Mouse (Mus musculus): ENCODE measurements at regions not wholly inside any gene's neighbourhood (a gene's known extent, or its start where the extent isn't known, plus 50 kb on each side); places are given as distances from the start of the nearest gene placed in this dataset.

GRCm38 (mm10) chr4:131100093-131100795 is 156.1 kb downstream of the Matn1 start:
- peak; percentile 68 for DNase-seq

DNA sequence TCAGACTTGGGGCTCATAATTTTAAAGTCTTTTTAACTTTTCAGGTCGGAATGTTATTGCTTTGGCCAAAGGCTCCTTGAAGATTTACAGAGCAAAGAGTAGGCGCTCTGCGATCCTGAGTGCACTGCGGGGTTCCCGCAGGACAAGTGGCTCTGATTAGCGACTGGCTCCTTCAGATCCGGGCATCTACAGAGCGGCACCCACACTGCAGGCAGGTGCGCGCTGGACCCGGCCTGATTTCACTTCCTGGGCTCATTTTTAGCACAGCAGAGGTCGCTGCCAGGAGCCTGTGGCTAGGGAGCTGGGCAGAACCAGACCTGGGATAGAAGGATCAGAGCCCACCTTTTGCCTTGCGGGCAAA is 156.6 kb downstream of the Matn1 start:
- DNase-seq, result no peak

GRCm38 (mm10) chr4:131102163-131102562 is 158.0 kb downstream of the Matn1 start:
- no peak for DNase-seq

GRCm38 (mm10) chr4:131107127-131107857 is 163.1 kb downstream of the Matn1 start:
- no peak for DNase-seq

DNA sequence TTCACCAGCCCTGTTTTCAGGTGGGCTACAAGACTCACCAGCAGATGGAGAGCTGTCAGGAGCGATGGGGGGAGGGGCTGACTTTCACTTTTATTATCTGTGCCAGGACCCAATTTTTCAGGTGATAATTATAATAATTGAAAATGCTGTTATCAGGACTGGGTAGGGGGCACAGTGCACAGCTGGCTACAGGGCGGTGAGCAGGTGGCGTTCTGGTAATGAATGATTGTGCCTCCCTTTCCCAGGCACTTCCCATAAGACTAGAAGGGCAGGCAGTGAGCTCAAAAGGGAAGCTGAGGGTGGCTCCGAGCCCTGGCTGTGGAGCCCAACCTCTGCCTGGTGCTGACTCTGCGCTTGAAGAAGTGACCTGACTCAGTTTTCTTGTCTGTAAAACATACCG is 168.4 kb downstream of the Matn1 start:
- DNase-seq, result no peak

DNA sequence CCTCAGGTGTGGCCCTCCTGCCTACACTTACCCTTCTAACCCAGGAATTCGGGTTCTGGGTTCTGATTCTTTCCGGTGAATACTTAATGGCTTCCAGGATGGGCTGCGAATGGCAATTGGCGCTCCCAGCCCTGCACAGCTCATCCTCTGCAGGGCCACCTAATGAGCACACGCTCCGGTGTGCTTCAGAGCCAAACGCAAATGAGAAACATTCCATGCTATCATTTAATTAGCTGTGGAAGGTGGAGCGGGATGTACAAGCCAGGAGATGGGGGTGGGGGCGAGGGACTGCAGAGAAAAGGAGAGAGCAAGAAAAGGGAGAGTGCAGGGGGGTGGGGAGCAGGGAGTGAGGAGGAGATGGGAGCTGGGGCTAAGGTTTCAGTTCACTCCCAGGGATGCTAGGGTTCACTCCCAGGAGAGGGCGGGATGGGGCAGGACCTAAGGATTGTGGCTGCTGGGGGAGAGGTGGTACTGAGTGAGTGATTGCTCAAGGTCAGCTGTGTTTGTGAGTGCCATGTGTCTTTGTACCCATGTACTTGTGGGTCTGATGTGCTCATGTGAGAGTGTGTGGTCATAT is 169.6 kb downstream of the Matn1 start:
- no peak for DNase-seq

DNA sequence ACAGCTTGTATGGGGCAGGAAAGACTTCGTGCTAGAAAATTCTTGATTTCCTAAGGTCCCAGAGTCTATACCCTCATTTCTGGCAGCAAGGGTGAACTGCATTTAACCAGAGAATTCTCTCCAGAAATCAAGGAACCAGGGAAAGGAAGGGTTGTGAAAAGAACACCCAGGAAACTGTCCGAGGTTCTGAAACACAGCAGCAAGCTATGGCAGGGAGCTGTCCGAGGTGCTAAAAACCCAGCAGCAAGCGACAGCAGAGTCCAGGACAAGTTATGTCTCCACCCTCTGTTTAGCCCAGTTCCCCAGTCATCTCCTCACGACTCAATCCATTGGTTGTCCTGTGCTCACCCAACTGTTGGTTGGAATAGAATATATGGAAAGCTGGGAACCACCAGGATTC is 171.1 kb downstream of the Matn1 start:
- DNase-seq, result peak; percentile 90

DNA sequence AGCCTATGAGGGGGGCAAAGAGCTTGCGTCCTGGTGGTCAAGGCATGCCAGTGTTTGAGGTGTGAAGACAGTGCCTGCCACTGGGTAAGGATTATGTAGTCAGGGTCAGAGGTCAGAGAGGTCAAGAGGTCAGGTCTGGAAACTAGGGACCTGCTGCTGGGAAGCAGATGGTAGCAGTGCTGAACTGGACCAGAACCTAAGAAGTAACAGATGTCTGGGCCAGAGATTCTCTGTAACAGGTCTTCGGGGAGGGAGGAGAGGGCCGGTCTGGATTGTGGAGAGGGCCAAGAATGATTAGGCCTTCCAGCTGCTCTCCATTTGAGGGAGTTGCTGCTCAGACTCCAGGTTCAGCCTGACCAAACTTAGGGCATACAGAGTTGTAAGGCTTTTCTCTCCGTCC is 174.4 kb downstream of the Matn1 start:
- no peak for DNase-seq

- DNase-seq, result no peak
Observed at GRCm38 (mm10) chr4:131119621-131120020, 175.4 kb downstream of the Matn1 start.

DNA sequence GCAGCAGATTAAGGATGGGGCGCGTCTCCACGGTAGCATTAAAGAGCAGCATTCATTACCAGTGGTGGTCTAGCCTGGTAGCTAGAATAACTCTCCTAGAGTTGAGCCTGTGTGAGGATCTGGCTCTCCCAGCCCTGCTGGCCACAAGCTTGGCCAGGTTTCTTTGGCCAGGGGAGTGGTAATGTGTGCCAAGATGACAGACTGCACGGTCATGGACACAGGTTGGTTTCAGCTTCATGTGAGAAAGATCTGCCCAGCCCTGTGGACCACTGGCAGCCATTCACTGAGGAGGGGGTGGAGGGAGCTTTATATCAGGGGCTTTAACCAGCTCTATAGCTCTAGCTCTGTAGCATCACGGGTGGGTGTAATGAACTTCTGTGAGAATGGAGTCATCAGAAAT is 176.5 kb downstream of the Matn1 start:
- no peak for DNase-seq

DNA sequence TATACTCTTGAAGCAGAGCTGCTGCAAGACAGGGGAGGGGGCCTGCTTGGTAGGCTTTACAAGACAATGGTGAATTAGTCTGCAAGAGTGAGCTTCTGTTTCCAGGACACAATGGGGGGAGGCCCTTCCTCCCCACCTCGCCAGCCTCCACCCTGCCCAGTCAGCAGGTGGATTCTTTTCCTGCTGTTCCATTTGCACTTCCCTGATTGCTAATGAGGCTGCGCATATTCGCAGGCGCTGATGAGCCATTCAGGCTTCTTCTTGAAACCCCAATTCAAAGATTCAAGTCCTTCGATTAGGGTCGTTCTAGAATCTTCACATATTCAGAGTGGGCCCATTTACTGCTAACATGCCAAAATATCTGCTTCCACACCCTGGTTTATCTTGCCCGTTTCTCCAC is 181.8 kb downstream of the Matn1 start:
- no peak for DNase-seq

DNA sequence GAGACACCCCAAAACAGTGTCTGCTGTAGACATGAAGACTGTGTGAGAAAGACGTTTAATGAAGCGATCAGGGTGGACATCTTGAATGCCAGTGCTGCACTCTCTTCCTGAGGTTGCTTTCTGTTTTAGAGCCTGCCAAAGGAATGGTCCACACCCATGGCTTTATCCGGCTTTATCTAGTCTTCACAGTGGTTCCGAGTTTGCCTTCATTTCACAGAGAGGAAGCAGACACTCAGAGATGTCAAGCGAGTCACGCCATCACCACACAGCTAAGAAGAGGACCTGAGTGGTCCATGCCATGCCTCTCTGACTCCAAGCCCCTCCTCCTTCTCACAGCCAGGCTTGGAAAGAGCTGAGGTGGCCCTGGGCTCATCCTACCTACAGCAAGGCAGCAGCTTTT is 182.7 kb downstream of the Matn1 start:
- DNase-seq, result no peak

- DNase-seq, result no peak
Observed at GRCm38 (mm10) chr4:131128646-131129045, 184.5 kb downstream of the Matn1 start.

DNA sequence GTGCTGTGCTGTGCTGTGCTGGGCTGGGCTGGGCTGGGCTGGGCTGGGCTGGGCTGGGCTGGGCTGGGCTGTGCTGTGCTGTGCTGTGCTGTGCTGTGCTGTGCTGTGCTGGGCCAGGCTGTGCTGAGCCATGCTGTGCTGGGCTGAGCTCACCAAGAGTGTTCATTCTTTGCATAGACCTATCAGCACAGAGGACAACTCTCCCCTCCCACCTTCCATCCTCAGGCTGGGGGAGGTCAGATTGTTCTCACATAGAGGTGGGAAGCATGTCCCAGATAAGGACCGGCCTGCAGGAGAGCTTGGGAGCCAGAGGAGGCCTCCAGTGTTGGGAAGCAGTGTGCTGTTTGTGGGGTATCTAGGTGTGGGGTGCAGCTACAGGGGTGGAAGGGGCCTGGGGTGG is 188.0 kb downstream of the Matn1 start:
- no peak for DNase-seq

GRCm38 (mm10) chr4:131132781-131133180 is 188.6 kb downstream of the Matn1 start:
- DNase-seq, result no peak

DNA sequence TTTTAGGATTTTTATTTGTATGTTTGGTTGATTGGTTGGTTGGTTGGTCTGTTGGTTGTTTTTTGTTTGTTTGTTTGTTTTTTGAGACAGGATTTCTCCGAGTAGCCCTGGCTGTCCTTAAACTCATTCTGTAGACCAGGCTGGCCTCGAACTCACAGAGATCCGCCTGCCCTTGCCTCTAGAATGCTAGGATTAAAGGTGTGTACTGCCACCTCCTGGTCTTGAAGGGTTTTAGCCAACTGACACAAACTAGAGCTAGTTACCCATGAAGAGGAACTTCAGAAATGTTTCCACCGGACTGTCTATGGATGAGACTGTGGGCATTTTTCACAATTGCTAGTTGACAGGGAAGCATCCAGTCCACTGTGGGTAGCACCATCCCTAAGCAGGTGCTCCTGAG is 191.7 kb downstream of the Matn1 start:
- DNase-seq, result no peak

GRCm38 (mm10) chr4:131138891-131139290 is 194.7 kb downstream of the Matn1 start:
- DNase-seq, result no peak

- peak; percentile 17 for DNase-seq
Observed at GRCm38 (mm10) chr4:131141890-131142465, 197.8 kb downstream of the Matn1 start.

DNA sequence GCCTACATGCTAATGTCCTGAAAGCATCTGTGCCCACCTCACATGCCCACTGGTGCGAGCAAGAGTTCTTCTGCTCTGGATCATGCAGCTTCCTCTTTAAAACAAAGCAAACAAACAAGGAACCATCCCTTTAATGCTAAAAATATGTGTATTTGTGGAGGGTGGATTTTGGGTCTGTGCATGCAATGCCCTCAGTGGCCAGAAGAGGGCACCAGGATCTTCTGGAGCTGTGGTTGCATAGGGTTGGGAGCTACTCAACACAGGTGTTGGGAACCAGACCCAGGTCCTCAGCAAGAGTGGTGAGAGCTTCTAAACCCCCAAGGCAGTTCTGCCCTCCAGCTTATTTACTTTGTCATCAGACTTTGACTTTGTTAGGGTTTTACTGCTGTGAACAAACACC is 201.3 kb downstream of the Matn1 start:
- DNase-seq, result no peak

GRCm38 (mm10) chr4:131148042-131148747 is 204.0 kb downstream of the Matn1 start:
- DNase-seq, result no peak

DNA sequence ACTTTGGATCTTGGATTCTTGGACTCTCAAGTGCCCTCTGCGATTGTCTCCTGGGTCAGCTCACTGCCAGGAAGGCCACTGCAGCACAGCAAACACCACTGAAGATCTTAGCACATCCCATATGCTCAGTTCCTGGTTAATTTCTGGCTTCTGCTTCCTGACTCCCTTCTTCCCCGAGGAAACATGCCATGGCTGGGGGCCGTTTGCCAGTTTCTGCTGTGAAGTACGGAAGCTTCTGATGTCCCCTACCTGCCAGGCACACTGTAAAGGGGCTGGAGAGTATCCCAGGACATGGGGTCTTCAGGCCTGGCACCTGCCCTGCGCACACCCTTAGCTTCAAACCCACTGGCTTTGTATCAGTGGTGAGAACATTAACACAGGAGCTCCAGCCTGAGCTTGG is 205.3 kb downstream of the Matn1 start:
- no peak for DNase-seq

DNA sequence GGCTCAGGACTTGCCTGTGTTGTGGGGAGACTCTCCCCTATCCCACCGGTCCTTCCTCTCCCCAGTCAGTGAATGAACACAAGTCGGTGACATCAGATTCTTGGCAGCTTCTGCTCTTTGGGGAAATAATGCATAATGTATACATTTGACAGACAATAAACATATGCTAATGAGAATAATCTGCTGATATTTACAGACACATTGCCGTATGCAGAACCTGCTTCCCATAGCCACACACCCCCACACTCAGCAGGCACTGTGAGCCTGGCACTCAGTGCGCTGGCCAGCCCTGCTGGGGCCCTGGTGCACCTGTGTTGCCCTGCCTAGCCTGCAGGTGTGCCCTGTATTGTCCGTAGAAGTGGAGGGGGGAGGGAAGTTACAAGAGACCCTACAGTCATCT is 215.5 kb downstream of the Matn1 start:
- no peak for DNase-seq

DNA sequence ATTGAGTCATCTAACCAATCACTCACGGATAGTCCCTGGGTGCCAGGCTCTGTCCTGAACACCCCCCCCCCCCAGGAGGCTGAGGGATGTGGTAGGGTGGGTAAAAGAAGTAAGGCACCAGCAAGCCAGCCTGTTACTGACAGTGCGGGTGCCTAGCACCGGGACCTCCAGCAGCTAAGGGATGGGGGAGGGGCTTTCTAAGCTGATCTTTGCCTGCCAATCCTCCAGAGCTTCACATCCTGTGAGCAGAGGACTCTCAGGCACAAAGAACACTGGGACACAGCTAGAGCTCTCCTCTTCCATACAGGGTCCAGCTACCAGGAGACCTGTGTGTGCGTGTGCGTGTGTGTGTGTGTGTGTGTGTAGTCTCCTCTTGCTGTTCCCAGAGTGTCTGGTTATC is 215.9 kb downstream of the Matn1 start:
- peak; percentile 41 for DNase-seq

Data from embryo, embryonic 11 days (tissue).